8 mouse cellular contexts compared by ENCODE assay signal in the genomic region with DNA sequence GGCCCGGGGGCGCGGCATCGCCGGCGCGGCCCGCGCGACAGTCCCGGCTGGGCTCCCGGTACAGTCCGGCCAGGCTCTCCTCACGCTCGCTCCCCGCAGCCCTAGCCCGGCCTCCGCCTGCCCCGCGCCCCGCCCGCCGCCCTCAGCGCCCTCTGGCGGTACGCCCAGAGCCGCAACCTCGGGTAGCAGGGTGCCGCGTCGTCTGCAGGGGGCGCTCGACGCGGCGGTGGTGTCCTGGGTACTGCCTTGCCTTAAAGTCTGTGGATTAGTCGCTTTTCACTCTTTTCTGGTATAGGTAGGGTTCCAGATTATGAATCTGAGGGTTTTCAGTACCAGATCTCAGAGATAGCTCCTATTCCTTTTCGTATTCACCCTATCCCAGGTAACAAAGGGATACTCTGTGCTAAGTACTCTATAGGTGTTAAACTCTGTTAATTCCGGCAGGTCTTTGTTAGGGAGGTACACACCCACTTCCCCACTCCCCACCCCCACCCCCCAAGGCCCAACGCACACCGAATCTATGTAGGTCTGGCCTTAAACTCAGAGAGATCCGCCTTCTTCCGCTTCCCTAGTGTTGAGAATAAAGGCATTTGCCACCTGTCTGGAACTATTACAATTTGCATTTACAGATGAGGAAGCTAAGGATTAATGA. TPM values are rescaled to one million over a fixed set of nuclear protein-coding genes. Genes with fewer than 3 reads are reported as not detected.
DNase-seq lines count a peak whose midpoint lies in the region; ATAC-seq and TF ChIP-seq lines count a peak whose summit lies in the region.

Gene Myrf, minus strand, starts transcription at position 95 of the 652 bp plus-strand sequence.

- H3K4me2 ChIP-seq in CH12.LX (ENCODE audit: insufficient read depth, low read depth, poor library complexity, severe bottlenecking), result peak within 1 kb of the TSS; percentile 27; the same call in 1 of the 2 replicates
- peak within 1 kb of the TSS; percentile 79 for H3K4me2 ChIP-seq in forebrain, embryonic 12.5 days
- peak within 1 kb of the TSS; percentile 60 for H3K4me2 ChIP-seq in neural tube, embryonic 14.5 days (ENCODE audit: low read depth, low read length)

- no peak for TF ChIP-seq EP300 in CH12.LX (IDR thresholded peaks at IDR 0.05; ENCODE audit: low read length)

- dilution Hi-C loops in CH12.LX (cut with MboI; ENCODE audit: extremely low pct_ligation_motif_present, extremely low pct_unique_long_range_greater_than_20kb, low sequenced_read_pairs), result no loop called here

- peak; percentile 86 for ATAC-seq in forebrain, embryonic 12.5 days (ENCODE audit: low FRiP score)
- peak; percentile 77; the same call in 1 of the 2 replicates for ATAC-seq in neural tube, embryonic 14.5 days (ENCODE audit: low read depth)

- no peak for TF ChIP-seq RAD21 in CH12.LX (IDR thresholded peaks at IDR 0.05; ENCODE audit: low read depth, low read length)

- H3K79me2 ChIP-seq in CH12.LX (replicated peaks; ENCODE audit: control insufficient read depth, extremely low read depth, insufficient read depth, poor library complexity, severe bottlenecking), result no peaks in the 10 kb centered on the region

- DNase-seq in CH12.LX (ENCODE audit: extremely low read depth), result no peak
- DNase-seq in c-Kit-positive CD71-positive TER-119-positive erythroid progenitor cells, embryonic 14.5 days (ENCODE audit: low spot score), result peak; percentile 64
- peak; percentile 77 to 85 for DNase-seq in heart, postnatal 10 days
- DNase-seq in kidney, postnatal 4 days, result peak; percentile 85 to 90
- DNase-seq in lung, adult 18-20 months, result peak; percentile 80 to 85
- DNase-seq in testis, postnatal 14 days (ENCODE audit: low spot score), result peak; percentile 83

- 7% methylated on average over 43 of the region's 43 CpGs for WGBS in forebrain, embryonic 12.5 days
- 7% methylated on average over 43 of the region's 43 CpGs for WGBS in neural tube, embryonic 14.5 days

- TF ChIP-seq POLR2A in CH12.LX (IDR thresholded peaks at IDR 0.05; ENCODE audit: low read depth, low read length), result no peak

- in situ Hi-C loops in CH12.LX (cut with MboI; ENCODE audit: low pct_ligation_motif_present, low pct_unique_long_range_greater_than_20kb, low sequenced_read_pairs), result no loop called here

- no peak within 1 kb of the TSS for H3K9ac ChIP-seq in CH12.LX (ENCODE audit: insufficient read depth, low read depth)
- peak within 1 kb of the TSS; percentile 66 for H3K9ac ChIP-seq in forebrain, embryonic 12.5 days
- peak within 1 kb of the TSS; percentile 37; the same call in 1 of the 2 replicates for H3K9ac ChIP-seq in neural tube, embryonic 14.5 days (replicated peaks; ENCODE audit: low read depth, low read length)

- H3K9me3 ChIP-seq in CH12.LX (replicated peaks; ENCODE audit: low read length), result no peaks in the 10 kb centered on the region
- H3K9me3 ChIP-seq in forebrain, embryonic 12.5 days, result no peaks in the 10 kb centered on the region
- no peaks in the 10 kb centered on the region for H3K9me3 ChIP-seq in neural tube, embryonic 14.5 days (ENCODE audit: control insufficient read depth, low read length)

- peaks cover 0 to 3% of the 10 kb centered on the region in 2 experiments; a peak in 2 of 4 replicates for H3K4me1 ChIP-seq in CH12.LX (ENCODE audit: control insufficient read depth in 1 of 2, insufficient read depth in 2 of 2)
- peaks cover 21% of the 10 kb centered on the region for H3K4me1 ChIP-seq in forebrain, embryonic 12.5 days
- H3K4me1 ChIP-seq in neural tube, embryonic 14.5 days (ENCODE audit: control insufficient read depth, insufficient read depth, low read length), result peaks cover 4% of the 10 kb centered on the region; the same call in 1 of the 2 replicates

- TF ChIP-seq CTCF in CH12.LX (conservative IDR thresholded peaks at IDR 0.05 in 1 of 2, IDR thresholded peaks at IDR 0.05 in 1 of 2; ENCODE audit: low read depth in 2 of 2, low read length in 2 of 2), result peak in 1 of 2 experiments; percentile 99; a peak in 2 of 4 replicates

- H3K36me3 ChIP-seq in CH12.LX (replicated peaks in 1 of 2; ENCODE audit: control insufficient read depth in 1 of 2, insufficient read depth in 1 of 2, low read length in 1 of 2), result no peaks in the 10 kb centered on the region
- no peaks in the 10 kb centered on the region for H3K36me3 ChIP-seq in forebrain, embryonic 12.5 days (replicated peaks)
- no peaks in the 10 kb centered on the region for H3K36me3 ChIP-seq in neural tube, embryonic 14.5 days (ENCODE audit: control insufficient read depth, insufficient read depth, low read length)

- intact Hi-C loops in heart, postnatal 10 days (cut with DNase I), result no loop called here

- H3K27me3 ChIP-seq in CH12.LX (replicated peaks), result peaks cover 61% of the 10 kb centered on the region
- peaks cover 32% of the 10 kb centered on the region for H3K27me3 ChIP-seq in forebrain, embryonic 12.5 days
- peaks cover 5% of the 10 kb centered on the region for H3K27me3 ChIP-seq in neural tube, embryonic 14.5 days (ENCODE audit: control insufficient read depth, insufficient read depth, low read length)

- H3K4me3 ChIP-seq in CH12.LX (replicated peaks in 1 of 3; ENCODE audit: low read depth in 2 of 3, low read length in 2 of 3, poor library complexity in 1 of 3), result peak within 1 kb of the TSS in 1 of 3 experiments; percentile 41
- H3K4me3 ChIP-seq in forebrain, embryonic 12.5 days (replicated peaks), result peak within 1 kb of the TSS; percentile 51
- peak within 1 kb of the TSS; percentile 31 for H3K4me3 ChIP-seq in neural tube, embryonic 14.5 days (ENCODE audit: low read depth, low read length)

- H3K27ac ChIP-seq in CH12.LX (ENCODE audit: insufficient read depth, low read depth), result no peak within 1 kb of the TSS
- H3K27ac ChIP-seq in forebrain, embryonic 12.5 days, result no peak within 1 kb of the TSS
- H3K27ac ChIP-seq in neural tube, embryonic 14.5 days (ENCODE audit: low read depth, low read length), result no peak within 1 kb of the TSS

TF ChIP-seq in CH12.LX, 34 proteins besides CTCF, POLR2A, EP300 and RAD21:
- TF ChIP-seq SMC3 (IDR thresholded peaks at IDR 0.05; ENCODE audit: low read depth, low read length), result peak; percentile 36
- no peak for TF ChIP-seq ZNF384 (IDR thresholded peaks at IDR 0.05; ENCODE audit: low read depth, low read length)

RNA-seq across cellular contexts. Expression of gene Myrf, which starts in this region (rescaled TPM):
- total RNA-seq in CH12.LX (2012; rRNA removed) (0.04 and 0.13 TPM in 2 replicates), CH12.LX (2014; rRNA removed) (not detected in 2 replicates)
- 0.10 and 0.11 TPM in 2 replicates for polyA plus RNA-seq in CH12.LX (2012; ENCODE audit: insufficient read length, low read depth)
- polyA plus RNA-seq in forebrain, embryonic 12.5 days (2016; fragmentation: Nextera tagmentation; extraction: Ambion mirVana), result 0.72 and 0.87 TPM in 2 replicates
- total RNA-seq in heart, postnatal 10 days (2021), result 1 to 10 TPM; 5.7 to 9.1 TPM
- polyA plus RNA-seq in neural tube, embryonic 14.5 days (2014; fragmentation: Nextera tagmentation; extraction: Ambion mirVana), result 0.76 and 0.95 TPM in 2 replicates

Comparison
In these comparisons a context has a peak if more than half of its experiments do, and no peak if none do; other contexts are left out.
1. RNA of gene Myrf (total RNA-seq): 5.7 to 9.1 TPM in heart, postnatal 10 days; 0.04 to 0.13 TPM in CH12.LX; every median in the first group is over 4 times any median in the second.
2. Peak in ATAC-seq, H3K4me3 ChIP-seq, H3K9ac ChIP-seq and H3K4me2 ChIP-seq in forebrain, embryonic 12.5 days; RNA of the gene not detected or under 1 TPM.
3. Peak in ATAC-seq, H3K4me3 ChIP-seq, H3K9ac ChIP-seq and H3K4me2 ChIP-seq in neural tube, embryonic 14.5 days; RNA of the gene not detected or under 1 TPM.
4. H3K4me2 ChIP-seq: peak in every context shown above with its lines; median percentile 79 in forebrain, embryonic 12.5 days; 60 in neural tube, embryonic 14.5 days; 27 in CH12.LX.